Mouse (Mus musculus): ENCODE data around the gene Tmcc1. TPM values are rescaled to one million over a fixed set of nuclear protein-coding genes. Genes with fewer than 3 reads are reported as not detected.
"Not testable (repeated sequence)": the region's sequence is repeated elsewhere in the genome, so short reads cannot be mapped to it uniquely, and the experiment has no call there.

The Tmcc1 gene
- polyA plus RNA-seq, 1 experiment from 2014 or later, result 12.6 TPM

DNA sequence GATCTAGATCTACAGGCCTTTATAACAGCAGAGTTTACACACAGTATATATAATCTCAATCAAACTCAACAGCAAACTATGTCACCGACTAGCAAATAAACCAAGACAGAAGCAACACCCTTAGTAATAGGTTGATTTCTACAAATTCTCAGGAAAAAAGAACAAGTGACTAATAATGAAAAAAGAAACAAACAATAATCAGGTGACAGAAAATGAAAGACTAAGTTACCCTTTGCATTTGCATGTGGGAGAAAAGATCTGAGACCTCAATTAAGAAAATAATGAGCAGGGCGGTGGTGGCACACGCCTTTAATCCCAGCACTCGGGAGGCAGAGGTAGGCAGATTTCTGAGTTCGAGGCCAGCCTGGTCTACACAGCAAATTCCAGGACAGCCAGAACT lies 9.8 kb downstream of the Tmcc1 start:
- Histone ChIP-seq H3K4me2 (ENCODE audit: low read length) (no peak overlapping the region), H3K27me3 (ENCODE audit: control insufficient read depth, insufficient read depth, low read length) (no peaks in the 10 kb centered on the region), H3K4me1 (ENCODE audit: control insufficient read depth in 2 of 2, insufficient read depth in 2 of 2, low read length in 2 of 2) (peaks cover 0 to 8% of the 10 kb centered on the region in 2 experiments; a peak in 1 of 4 replicates), H3K9ac (ENCODE audit: low read length) (no peak overlapping the region), H3K36me3 (ENCODE audit: control insufficient read depth, insufficient read depth, low read length) (peaks cover 9% of the 10 kb centered on the region), H3K27ac (replicated peaks in 1 of 2; ENCODE audit: control insufficient read depth in 1 of 2, insufficient read depth in 1 of 2, low read depth in 2 of 2, low read length in 2 of 2) (no peak overlapping the region), H3K9me3 (ENCODE audit: control insufficient read depth, low read length) (no peaks in the 10 kb centered on the region), H3K4me3 (ENCODE audit: control insufficient read depth in 1 of 2, insufficient read depth in 1 of 2, low read depth in 1 of 2, low read length in 2 of 2) (no peak overlapping the region)
- ATAC-seq (ENCODE audit: insufficient number of reproducible peaks, insufficient read depth, low FRiP score, low read depth), result no peak
- WGBS, result 88% methylated on average over 5 of the region's 5 CpGs

DNA sequence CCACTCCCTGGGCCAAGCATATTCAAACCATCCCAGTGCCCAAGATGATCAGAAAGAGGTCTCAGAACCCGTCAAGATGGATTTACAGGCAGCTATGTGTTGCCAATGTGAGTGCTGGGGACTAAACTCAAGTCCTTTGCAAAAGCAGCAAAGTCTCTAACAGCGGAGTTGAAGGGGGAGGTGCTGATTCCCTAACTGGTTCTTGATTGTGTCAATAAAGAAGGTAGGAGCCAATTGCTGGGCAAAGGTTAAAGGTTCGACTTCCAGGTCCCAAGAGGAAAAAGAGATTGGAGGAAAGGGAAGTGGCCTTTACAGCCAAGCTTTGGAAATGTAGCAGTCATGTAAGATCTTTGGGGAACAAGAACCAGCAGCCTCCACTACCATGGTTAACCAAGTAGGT lies 12.6 kb downstream of the Tmcc1 start:
- H3K36me3 ChIP-seq (ENCODE audit: control insufficient read depth, insufficient read depth, low read length), result peaks cover 14% of the 10 kb centered on the region
- 72% methylated on average over 3 of the region's 3 CpGs for WGBS
- no peaks in the 10 kb centered on the region for H3K9me3 ChIP-seq (ENCODE audit: control insufficient read depth, low read length)
- ATAC-seq (ENCODE audit: insufficient number of reproducible peaks, insufficient read depth, low FRiP score, low read depth), result no peak
- H3K4me2 ChIP-seq (ENCODE audit: low read length), result no peak overlapping the region
- H3K4me1 ChIP-seq (ENCODE audit: control insufficient read depth in 2 of 2, insufficient read depth in 2 of 2, low read length in 2 of 2), result peaks cover 0 to 4% of the 10 kb centered on the region in 2 experiments; a peak in 1 of 4 replicates
- no peak overlapping the region for H3K4me3 ChIP-seq (ENCODE audit: control insufficient read depth in 1 of 2, insufficient read depth in 1 of 2, low read depth in 1 of 2, low read length in 2 of 2)
- H3K27me3 ChIP-seq (ENCODE audit: control insufficient read depth, insufficient read depth, low read length), result no peaks in the 10 kb centered on the region
- H3K27ac ChIP-seq (replicated peaks in 1 of 2; ENCODE audit: control insufficient read depth in 1 of 2, insufficient read depth in 1 of 2, low read depth in 2 of 2, low read length in 2 of 2), result no peak overlapping the region
- H3K9ac ChIP-seq (ENCODE audit: low read length), result no peak overlapping the region

DNA sequence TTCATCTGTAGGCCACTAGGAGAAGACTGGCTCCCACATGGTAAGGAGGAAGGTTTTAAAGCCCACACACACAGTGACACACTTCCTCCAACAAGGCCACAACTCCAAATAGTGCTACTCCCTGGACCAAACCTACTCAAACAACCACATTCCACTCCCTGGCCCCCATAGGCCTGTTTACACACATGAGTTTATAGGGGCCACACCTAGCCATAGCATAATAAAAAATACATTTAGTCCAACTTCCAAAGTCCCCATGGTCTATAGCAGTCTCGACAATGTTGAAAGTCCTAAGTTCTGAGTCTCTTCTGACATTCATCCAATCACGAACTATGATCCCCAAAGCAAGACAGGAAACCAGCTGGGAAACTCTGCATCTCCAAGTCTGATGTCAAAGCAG lies 14.9 kb downstream of the Tmcc1 start:
- Histone ChIP-seq H3K36me3 (ENCODE audit: control insufficient read depth, insufficient read depth, low read length) (peaks cover 6% of the 10 kb centered on the region; the same call in 1 of the 2 replicates), H3K9me3 (ENCODE audit: control insufficient read depth, low read length) (no peaks in the 10 kb centered on the region), H3K4me3 (ENCODE audit: control insufficient read depth in 1 of 2, insufficient read depth in 1 of 2, low read depth in 1 of 2, low read length in 2 of 2) (no peak overlapping the region), H3K27ac (replicated peaks in 1 of 2; ENCODE audit: control insufficient read depth in 1 of 2, insufficient read depth in 1 of 2, low read depth in 2 of 2, low read length in 2 of 2) (no peak overlapping the region), H3K27me3 (ENCODE audit: control insufficient read depth, insufficient read depth, low read length) (no peaks in the 10 kb centered on the region), H3K9ac (ENCODE audit: low read length) (no peak overlapping the region), H3K4me1 (ENCODE audit: control insufficient read depth in 2 of 2, insufficient read depth in 2 of 2, low read length in 2 of 2) (peaks cover 0 to 4% of the 10 kb centered on the region in 2 experiments; a peak in 1 of 4 replicates), H3K4me2 (ENCODE audit: low read length) (no peak overlapping the region)
- ATAC-seq (ENCODE audit: insufficient number of reproducible peaks, insufficient read depth, low FRiP score, low read depth), result no peak
- 87% methylated on average over 2 of the region's 2 CpGs for WGBS

DNA sequence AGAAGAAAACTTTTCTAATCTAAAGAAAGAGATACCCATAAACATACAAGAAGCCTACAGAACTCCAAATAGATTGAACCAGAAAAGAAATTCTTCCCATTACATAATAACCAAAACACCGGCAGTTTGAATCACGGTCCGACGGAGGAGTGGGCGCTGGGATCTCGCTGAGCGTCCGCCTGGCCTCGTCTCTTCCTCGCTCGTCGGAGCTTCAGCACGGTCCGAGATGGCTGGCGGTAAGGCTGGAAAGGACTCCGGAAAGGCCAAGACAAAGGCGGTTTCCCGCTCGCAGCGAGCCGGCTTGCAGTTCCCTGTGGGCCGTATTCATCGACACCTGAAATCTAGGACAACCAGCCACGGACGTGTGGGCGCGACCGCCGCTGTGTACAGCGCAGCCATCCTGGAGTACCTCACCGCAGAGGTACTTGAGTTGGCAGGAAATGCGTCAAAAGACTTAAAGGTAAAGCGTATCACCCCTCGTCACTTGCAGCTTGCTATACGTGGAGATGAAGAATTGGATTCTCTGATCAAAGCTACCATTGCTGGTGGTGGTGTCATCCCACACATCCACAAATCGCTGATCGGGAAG lies 19.7 kb downstream of the Tmcc1 start:
- H3K4me1 ChIP-seq (ENCODE audit: control insufficient read depth in 2 of 2, insufficient read depth in 2 of 2, low read length in 2 of 2); H3K9ac ChIP-seq (ENCODE audit: low read length); H3K4me2 ChIP-seq (ENCODE audit: low read length); H3K9me3 ChIP-seq (ENCODE audit: control insufficient read depth, low read length); H3K36me3 ChIP-seq (ENCODE audit: control insufficient read depth, insufficient read depth, low read length); H3K27ac ChIP-seq (replicated peaks in 1 of 2; ENCODE audit: control insufficient read depth in 1 of 2, insufficient read depth in 1 of 2, low read depth in 2 of 2, low read length in 2 of 2); H3K4me3 ChIP-seq (ENCODE audit: control insufficient read depth in 1 of 2, insufficient read depth in 1 of 2, low read depth in 1 of 2, low read length in 2 of 2); ATAC-seq (ENCODE audit: insufficient number of reproducible peaks, insufficient read depth, low FRiP score, low read depth); H3K27me3 ChIP-seq (ENCODE audit: control insufficient read depth, insufficient read depth, low read length): not testable (repeated sequence)
- WGBS, result 73% methylated on average over 37 of the region's 37 CpGs

DNA sequence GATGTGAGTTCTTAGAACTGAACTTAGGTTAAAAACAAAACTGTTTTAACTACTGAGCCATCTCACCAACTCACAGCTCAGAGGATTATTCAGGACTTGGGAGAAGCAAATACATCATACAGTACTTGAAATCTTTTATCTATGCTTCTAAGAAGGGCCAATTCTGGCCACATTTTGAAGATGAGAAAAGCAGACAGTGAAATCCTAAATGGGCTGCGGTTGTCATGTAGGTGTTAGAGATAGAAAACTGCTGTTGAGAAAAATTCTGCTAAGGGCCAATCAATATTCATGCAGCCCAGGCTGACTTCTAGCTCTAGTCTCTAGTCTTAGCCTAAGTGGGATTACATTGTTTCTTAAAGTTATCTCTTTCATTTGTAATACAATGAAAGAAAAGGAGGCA lies 26.9 kb downstream of the Tmcc1 start:
- no peak overlapping the region for H3K9ac ChIP-seq (ENCODE audit: low read length)
- 0 out of 4 replicates have a peak, but pooled peaks cover 0 to 4% of the 10 kb centered on the region in 2 experiments for H3K4me1 ChIP-seq (ENCODE audit: control insufficient read depth in 2 of 2, insufficient read depth in 2 of 2, low read length in 2 of 2)
- H3K4me2 ChIP-seq (ENCODE audit: low read length), result no peak overlapping the region
- no peak for ATAC-seq (ENCODE audit: insufficient number of reproducible peaks, insufficient read depth, low FRiP score, low read depth)
- H3K4me3 ChIP-seq (ENCODE audit: control insufficient read depth in 1 of 2, insufficient read depth in 1 of 2, low read depth in 1 of 2, low read length in 2 of 2), result no peak overlapping the region
- 55% methylated on average over 1 of the region's 1 CpGs for WGBS
- H3K36me3 ChIP-seq (ENCODE audit: control insufficient read depth, insufficient read depth, low read length), result peaks cover 16% of the 10 kb centered on the region; the same call in 1 of the 2 replicates
- H3K9me3 ChIP-seq (ENCODE audit: control insufficient read depth, low read length), result no peaks in the 10 kb centered on the region
- no peaks in the 10 kb centered on the region for H3K27me3 ChIP-seq (ENCODE audit: control insufficient read depth, insufficient read depth, low read length)
- no peak overlapping the region for H3K27ac ChIP-seq (replicated peaks in 1 of 2; ENCODE audit: control insufficient read depth in 1 of 2, insufficient read depth in 1 of 2, low read depth in 2 of 2, low read length in 2 of 2)

DNA sequence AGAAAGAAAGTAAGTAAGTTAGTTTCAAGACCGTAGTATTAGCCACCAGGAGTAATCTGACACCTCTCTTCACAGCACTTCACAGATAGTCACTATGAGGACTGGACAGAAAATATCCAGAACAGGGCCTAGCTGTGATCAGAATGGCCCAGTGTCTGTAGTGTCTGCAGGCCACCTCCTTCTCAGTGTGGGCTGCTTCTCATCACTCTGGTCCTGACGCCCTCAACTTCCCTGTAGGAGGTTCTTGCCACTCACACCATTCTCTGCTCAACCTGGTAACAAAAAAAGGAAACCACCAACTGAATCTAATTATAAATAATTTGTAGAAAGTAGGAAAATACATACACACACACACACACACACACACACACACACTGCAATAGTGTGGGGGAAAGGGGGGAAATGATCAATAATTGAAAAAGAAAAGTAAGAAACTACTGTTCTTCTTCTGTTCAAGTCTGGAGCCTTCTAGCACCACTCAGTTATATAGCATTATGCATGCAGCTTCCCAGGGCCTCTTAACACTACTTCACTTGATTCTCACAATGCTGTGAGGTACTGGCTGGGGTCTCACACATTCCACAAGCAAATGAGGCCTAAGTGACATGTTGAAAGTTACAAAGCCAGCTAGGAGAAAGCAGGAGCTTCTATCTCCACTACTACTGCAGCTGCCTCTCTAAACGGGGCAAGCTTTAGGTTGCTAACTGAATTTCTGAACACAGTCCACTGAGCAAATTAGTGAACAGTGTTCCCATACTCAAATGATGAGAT lies 38.2 kb downstream of the Tmcc1 start:
- Histone ChIP-seq H3K4me1 (ENCODE audit: control insufficient read depth in 2 of 2, insufficient read depth in 2 of 2, low read length in 2 of 2) (peaks cover 2 to 12% of the 10 kb centered on the region in 2 experiments), H3K4me2 (ENCODE audit: low read length) (no peak overlapping the region), H3K4me3 (ENCODE audit: control insufficient read depth in 1 of 2, insufficient read depth in 1 of 2, low read depth in 1 of 2, low read length in 2 of 2) (no peak overlapping the region), H3K27ac (replicated peaks in 1 of 2; ENCODE audit: control insufficient read depth in 1 of 2, insufficient read depth in 1 of 2, low read depth in 2 of 2, low read length in 2 of 2) (peak overlapping the region; percentile 49 to 62), H3K27me3 (ENCODE audit: control insufficient read depth, insufficient read depth, low read length) (no peaks in the 10 kb centered on the region), H3K9me3 (ENCODE audit: control insufficient read depth, low read length) (no peaks in the 10 kb centered on the region), H3K36me3 (ENCODE audit: control insufficient read depth, insufficient read depth, low read length) (no peaks in the 10 kb centered on the region), H3K9ac (ENCODE audit: low read length) (0 out of 2 replicates have a peak overlapping the region, but pooled peaks have one; percentile 0)
- WGBS, result 16% methylated on average over 3 of the region's 3 CpGs
- no peak for ATAC-seq (ENCODE audit: insufficient number of reproducible peaks, insufficient read depth, low FRiP score, low read depth)

DNA sequence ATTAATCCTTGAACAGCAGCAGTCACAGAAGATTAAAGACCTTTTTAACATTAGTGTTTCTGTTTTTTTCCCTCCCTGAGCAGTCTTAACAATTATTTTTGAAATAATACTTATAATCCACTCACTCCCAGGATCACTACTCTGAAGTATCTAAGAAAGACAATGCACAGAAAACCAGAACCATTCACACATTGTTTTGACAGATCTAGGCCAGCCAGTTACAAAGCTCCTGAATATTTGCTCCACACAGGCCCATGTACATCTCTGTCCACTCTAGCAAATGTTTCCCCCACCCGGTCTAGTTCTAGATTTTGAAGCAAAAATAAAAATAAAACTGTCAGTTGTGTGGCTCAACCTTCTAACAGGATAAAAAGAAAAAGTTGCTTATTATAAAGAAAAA lies 45.9 kb downstream of the Tmcc1 start:
- no peak overlapping the region for H3K4me3 ChIP-seq (ENCODE audit: control insufficient read depth in 1 of 2, insufficient read depth in 1 of 2, low read depth in 1 of 2, low read length in 2 of 2)
- no peak overlapping the region for H3K4me2 ChIP-seq (ENCODE audit: low read length)
- no peak overlapping the region for H3K27ac ChIP-seq (replicated peaks in 1 of 2; ENCODE audit: control insufficient read depth in 1 of 2, insufficient read depth in 1 of 2, low read depth in 2 of 2, low read length in 2 of 2)
- 65% methylated on average over 1 of the region's 1 CpGs for WGBS
- H3K9me3 ChIP-seq (ENCODE audit: control insufficient read depth, low read length), result no peaks in the 10 kb centered on the region
- no peak overlapping the region for H3K9ac ChIP-seq (ENCODE audit: low read length)
- H3K27me3 ChIP-seq (ENCODE audit: control insufficient read depth, insufficient read depth, low read length), result no peaks in the 10 kb centered on the region
- no peaks in the 10 kb centered on the region for H3K36me3 ChIP-seq (ENCODE audit: control insufficient read depth, insufficient read depth, low read length)
- peaks cover 0 to 14% of the 10 kb centered on the region in 2 experiments; a peak in 3 of 4 replicates for H3K4me1 ChIP-seq (ENCODE audit: control insufficient read depth in 2 of 2, insufficient read depth in 2 of 2, low read length in 2 of 2)
- ATAC-seq (ENCODE audit: insufficient number of reproducible peaks, insufficient read depth, low FRiP score, low read depth), result no peak

All from heart, embryonic 14.5 days (tissue).